Mouse (Mus musculus): ENCODE data around the gene Zkscan3.

DNA sequence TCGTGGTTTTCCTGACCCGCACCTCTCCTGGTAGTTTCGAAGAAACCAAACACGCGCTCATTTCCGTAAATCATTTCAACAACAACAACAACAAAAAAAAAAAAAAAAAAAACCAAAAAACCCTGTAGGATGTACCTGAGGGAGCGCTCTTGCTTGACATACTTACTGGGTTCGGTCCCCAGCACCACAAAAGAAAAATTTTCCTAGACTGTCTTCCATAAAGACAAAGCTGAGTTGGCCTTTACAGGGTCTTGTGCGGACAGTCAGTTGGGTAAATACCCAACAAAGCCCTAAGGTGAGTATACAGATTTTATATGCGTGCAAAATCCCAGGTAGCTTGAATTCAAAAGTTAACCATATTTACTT, 38.6 kb upstream of the Zkscan3 start:
- TF ChIP-seq CTCF (IDR thresholded peaks at IDR 0.05; ENCODE audit: low read depth) (no peak), EP300 (IDR thresholded peaks at IDR 0.05; ENCODE audit: low read depth) (no peak)
